10 mouse cellular contexts compared by ENCODE assay signal in genomic region chr17:24307500-24307899, GRCm38 (mm10). TPM values are rescaled to one million over a fixed set of nuclear protein-coding genes. Genes with fewer than 3 reads are reported as not detected.
DNase-seq lines count a peak whose midpoint lies in the region; ATAC-seq and TF ChIP-seq lines count a peak whose summit lies in the region.
"Had no signal": no experiment of that assay in that cellular context is flagged by ENCODE, and none has a peak within 500 bp of the region (broad histone marks: within the 10 kb centered on the region; RNA-seq: fewer than 3 reads in every experiment).

No protein-coding gene starts in this region.

- peak; percentile 43 for DNase-seq in CD4-positive helper T cell, adult 2 months (ENCODE audit: low read depth, low spot score)
- peak; percentile 47 for DNase-seq in ZHBTc4 (ENCODE audit: low read depth, low spot score)
- DNase-seq in cerebellum, postnatal 36 days, result peak; percentile 56 to 58
- peak in 1 of 2 experiments; percentile 23 for DNase-seq in left cerebral cortex, adult 2 months (ENCODE audit: extremely low spot score in 1 of 2, low spot score in 2 of 2)
- peak; percentile 17 to 38 for DNase-seq in spleen, adult 2 months (ENCODE audit: low read depth in 1 of 2, low spot score in 2 of 2)
- no peak for DNase-seq in urinary bladder, postnatal 4 days (ENCODE audit: low spot score in 2 of 2)

- H3K36me3 ChIP-seq in intestine, postnatal 0 days (ENCODE audit: control insufficient read depth, insufficient read depth), result no peaks in the 10 kb centered on the region
- H3K36me3 ChIP-seq in intestine, embryonic 15.5 days, result no peaks in the 10 kb centered on the region
- no peaks in the 10 kb centered on the region for H3K36me3 ChIP-seq in spleen, adult 2 months (ENCODE audit: control insufficient read depth, insufficient read depth, low read length)
- H3K36me3 ChIP-seq: limb, embryonic 15.5 days had no signal

- H3K27me3 ChIP-seq in intestine, postnatal 0 days (replicated peaks; ENCODE audit: control insufficient read depth, insufficient read depth, low read length), result no peaks in the 10 kb centered on the region
- H3K27me3 ChIP-seq in intestine, embryonic 15.5 days (replicated peaks), result no peaks in the 10 kb centered on the region
- H3K27me3 ChIP-seq in spleen, adult 2 months (ENCODE audit: control insufficient read depth, insufficient read depth, low read length), result no peaks in the 10 kb centered on the region
- H3K27me3 ChIP-seq: limb, embryonic 15.5 days had no signal

- TF ChIP-seq POLR2A in spleen, adult 2 months (IDR thresholded peaks at IDR 0.05; ENCODE audit: low read depth, low read length), result no peak

- H3K27ac ChIP-seq in intestine, postnatal 0 days (ENCODE audit: low read depth, low read length), result no peak overlapping the region
- no peak overlapping the region for H3K27ac ChIP-seq in intestine, embryonic 15.5 days
- H3K27ac ChIP-seq in left cerebral cortex, adult 2 months, result no peak overlapping the region
- H3K27ac ChIP-seq in spleen, adult 2 months (ENCODE audit: insufficient read depth, low read length), result no peak overlapping the region
- H3K27ac ChIP-seq: limb, embryonic 15.5 days had no signal

- no peak overlapping the region for H3K4me2 ChIP-seq in intestine, postnatal 0 days (replicated peaks; ENCODE audit: low read depth)
- no peak overlapping the region for H3K4me2 ChIP-seq in intestine, embryonic 15.5 days (replicated peaks)
- H3K4me2 ChIP-seq: limb, embryonic 15.5 days had no signal

- no peak overlapping the region for H3K9ac ChIP-seq in intestine, postnatal 0 days (ENCODE audit: low read depth, low read length)
- no peak overlapping the region for H3K9ac ChIP-seq in intestine, embryonic 15.5 days
- H3K9ac ChIP-seq: limb, embryonic 15.5 days had no signal

- intact Hi-C loops in left cerebral cortex, adult 2 months (cut with DNase I), result loop anchor here (2.0 to 5.0 kb wide), 2 partner anchors 135 to 155 kb away; partner anchors contain the start of gene Pdpk1

- no peaks in the 10 kb centered on the region for H3K9me3 ChIP-seq in intestine, postnatal 0 days (ENCODE audit: control insufficient read depth)
- no peaks in the 10 kb centered on the region for H3K9me3 ChIP-seq in intestine, embryonic 15.5 days
- H3K9me3 ChIP-seq: limb, embryonic 15.5 days had no signal

- no peak for ATAC-seq in intestine, postnatal 0 days
- ATAC-seq in intestine, embryonic 15.5 days, result no peak

- H3K4me1 ChIP-seq in intestine, postnatal 0 days (replicated peaks; ENCODE audit: control insufficient read depth, insufficient read depth, low read length), result no peaks in the 10 kb centered on the region
- H3K4me1 ChIP-seq in intestine, embryonic 15.5 days (replicated peaks), result no peaks in the 10 kb centered on the region
- no peaks in the 10 kb centered on the region for H3K4me1 ChIP-seq in spleen, adult 2 months (ENCODE audit: control insufficient read depth, insufficient read depth, insufficient read length)
- H3K4me1 ChIP-seq: limb, embryonic 15.5 days had no signal

- WGBS in intestine, postnatal 0 days, result 51% methylated on average over 4 of the region's 4 CpGs
- WGBS in intestine, embryonic 15.5 days, result 46% methylated on average over 4 of the region's 4 CpGs
- 9% methylated on average over 4 of the region's 4 CpGs for WGBS in spleen, adult 2 months

- TF ChIP-seq CTCF in intestine, postnatal 0 days (IDR thresholded peaks at IDR 0.05; ENCODE audit: low read depth), result peak; percentile 79
- peak; percentile 61 for TF ChIP-seq CTCF in left cerebral cortex, adult 2 months (IDR thresholded peaks at IDR 0.05)
- peak; percentile 38; the same call in 1 of the 2 replicates for TF ChIP-seq CTCF in spleen, adult 2 months (IDR thresholded peaks at IDR 0.05; ENCODE audit: extremely low read depth, insufficient read depth, insufficient read length, insufficient replicate concordance)

- no peak overlapping the region for H3K4me3 ChIP-seq in intestine, postnatal 0 days (ENCODE audit: low read depth, low read length)
- H3K4me3 ChIP-seq in intestine, embryonic 15.5 days (replicated peaks), result no peak overlapping the region
- no peak overlapping the region for H3K4me3 ChIP-seq in left cerebral cortex, adult 2 months
- H3K4me3 ChIP-seq in spleen, adult 2 months (ENCODE audit: extremely low read depth, insufficient read depth, insufficient read length), result no peak overlapping the region
- H3K4me3 ChIP-seq: erythroblast, embryonic 14.5 days; limb, embryonic 15.5 days had no signal

RNA-seq across cellular contexts. Expression of gene Abca17, which starts 43.4 kb away (rescaled TPM):
- polyA plus RNA-seq in intestine, postnatal 0 days (2015; fragmentation: Nextera tagmentation; extraction: Ambion mirVana), result not detected in 2 replicates
- 0.06 TPM in 1 of 2 replicates, not detected in the other for polyA plus RNA-seq in intestine, embryonic 15.5 days (2015; fragmentation: Nextera tagmentation; extraction: Ambion mirVana)
- 1 to 10 TPM; 1.3 to 1.7 TPM for total RNA-seq in left cerebral cortex, adult 2 months (2021)
- polyA plus RNA-seq in spleen, adult 2 months (2012; rRNA removed), result 0.05 and 0.15 TPM in 2 replicates
- polyA plus RNA-seq: erythroblast, embryonic 14.5 days; limb, embryonic 15.5 days had no signal

RNA-seq across cellular contexts. Expression of gene Abca3, which starts 44.2 kb away (rescaled TPM):
- polyA plus RNA-seq in intestine, postnatal 0 days (2015; fragmentation: Nextera tagmentation; extraction: Ambion mirVana), result 11.3 and 12.7 TPM in 2 replicates
- polyA plus RNA-seq in intestine, embryonic 15.5 days (2015; fragmentation: Nextera tagmentation; extraction: Ambion mirVana), result 10.1 and 11.1 TPM in 2 replicates
- total RNA-seq in left cerebral cortex, adult 2 months (2021), result 10 to 100 TPM; 76.7 to 78.5 TPM
- polyA plus RNA-seq in spleen, adult 2 months (2012; rRNA removed), result 32.6 and 34.9 TPM in 2 replicates

RNA-seq across cellular contexts. Expression of gene Ccnf, which starts 56.2 kb away (rescaled TPM):
- polyA plus RNA-seq in intestine, postnatal 0 days (2015; fragmentation: Nextera tagmentation; extraction: Ambion mirVana), result 7.8 and 8.6 TPM in 2 replicates
- polyA plus RNA-seq in intestine, embryonic 15.5 days (2015; fragmentation: Nextera tagmentation; extraction: Ambion mirVana), result 50.1 and 51.9 TPM in 2 replicates
- 1 to 10 TPM; 7.9 to 8.8 TPM for total RNA-seq in left cerebral cortex, adult 2 months (2021)
- 9.7 and 11.1 TPM in 2 replicates for polyA plus RNA-seq in spleen, adult 2 months (2012; rRNA removed)

Comparison
In these comparisons a context has a peak if more than half of its experiments do, and no peak if none do; other contexts are left out.
1. DNase-seq: peak in CD4-positive helper T cell, adult 2 months (single experiment), ZHBTc4 (single experiment), cerebellum, postnatal 36 days (2 of 2) and spleen, adult 2 months (2 of 2); none in urinary bladder, postnatal 4 days (0 of 2).
2. Peak in every context shown above with its lines, with median percentiles within 50 percentile points of each other: CTCF ChIP-seq.